Mouse (Mus musculus): ENCODE results near the gene Wdr3. TPM values are rescaled to one million over a fixed set of nuclear protein-coding genes. Genes with fewer than 3 reads are reported as not detected.

Gene Wdr3
- polyA plus RNA-seq, 1 experiment: 15.5 TPM

DNA sequence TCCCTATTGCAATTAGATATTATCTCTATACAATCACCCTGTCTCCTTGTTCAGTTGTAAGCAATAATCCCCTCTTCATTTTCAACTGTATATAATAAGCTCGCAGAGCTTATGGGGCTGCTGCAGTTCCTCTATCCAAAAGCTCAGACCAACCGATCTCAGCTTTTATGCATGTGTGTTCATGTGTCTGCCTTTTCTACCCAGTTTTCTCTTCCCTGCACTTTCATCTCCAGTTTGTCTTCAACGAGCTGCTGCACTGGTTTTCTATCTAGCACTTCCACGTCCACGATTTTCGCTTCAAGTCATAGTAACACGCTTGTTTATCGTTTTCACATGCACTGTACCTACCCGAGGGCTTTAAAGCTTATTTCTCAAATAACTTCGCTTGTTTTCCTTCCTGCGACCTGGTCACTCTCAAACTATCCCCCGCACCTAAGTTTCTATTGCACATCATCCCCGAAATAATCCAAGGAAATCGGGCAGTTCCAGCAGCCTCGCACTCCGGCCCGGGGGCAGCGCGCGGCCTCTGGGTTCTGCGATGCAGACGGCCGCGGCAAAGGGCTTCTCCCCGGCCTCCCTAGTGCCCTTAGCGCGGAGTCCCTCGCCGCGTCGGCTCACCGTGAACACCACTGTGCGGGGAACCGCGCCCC, 417 bp downstream of the Wdr3 start:
- Histone ChIP-seq H3K4me1 (ENCODE audit: control insufficient read depth, insufficient read depth, low read length) (peaks cover 3% of the 10 kb centered on the region), H3K4me3 (replicated peaks; ENCODE audit: extremely low read depth, low read depth, low read length) (peak overlapping the region; percentile 79)
- TF ChIP-seq POLR2A (IDR thresholded peaks at IDR 0.05; ENCODE audit: borderline replicate concordance, extremely low read depth, low read depth, low read length) (no peak), CTCF (IDR thresholded peaks at IDR 0.05; ENCODE audit: insufficient read depth, low read length) (no peak)
- no peak for DNase-seq
- WGBS: under 1% methylated on average over 35 of the region's 35 CpGs

DNA sequence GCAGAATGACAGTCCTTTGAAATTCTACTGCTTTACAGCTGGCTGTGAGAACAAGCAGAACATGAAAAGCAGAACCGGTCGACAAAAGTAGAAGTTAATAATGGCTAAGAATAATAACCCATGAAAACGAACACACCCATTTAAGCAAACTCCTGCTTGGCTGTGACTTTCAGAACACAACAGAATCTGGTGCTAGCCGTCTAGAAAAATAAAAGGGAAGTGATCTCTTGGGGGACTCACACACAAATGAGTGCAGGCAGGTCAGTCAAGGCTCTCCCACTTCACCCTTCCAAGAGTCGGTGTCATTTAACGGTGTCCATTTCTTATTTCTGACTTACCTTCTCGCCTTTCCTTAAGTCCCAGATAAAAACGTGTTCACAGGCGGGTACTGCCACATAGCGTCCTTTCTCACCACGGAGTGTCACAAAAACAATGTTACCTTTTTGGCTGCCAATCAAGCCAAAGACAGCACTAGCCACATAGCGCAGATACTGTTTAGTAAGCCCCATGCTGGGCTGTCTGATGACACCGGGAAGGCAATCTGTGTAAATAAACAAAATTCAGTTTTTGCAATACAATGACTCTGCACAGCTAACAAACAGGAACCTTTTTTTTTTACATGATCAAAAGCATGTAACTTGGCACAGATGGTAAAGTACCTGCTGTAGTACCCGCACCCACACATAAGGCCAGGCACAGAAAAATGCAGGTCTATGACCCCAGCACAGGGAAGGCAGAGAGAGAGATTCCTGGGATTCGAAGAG, 1.3 kb downstream of the Wdr3 start:
- H3K4me1 ChIP-seq (ENCODE audit: control insufficient read depth, insufficient read depth, low read length): peaks cover 3% of the 10 kb centered on the region
- 78% methylated on average over 15 of the region's 15 CpGs for WGBS
- H3K4me3 ChIP-seq (replicated peaks; ENCODE audit: extremely low read depth, low read depth, low read length): no peak overlapping the region
- DNase-seq: no peak
- TF ChIP-seq CTCF (IDR thresholded peaks at IDR 0.05; ENCODE audit: insufficient read depth, low read length) (no peak), POLR2A (IDR thresholded peaks at IDR 0.05; ENCODE audit: borderline replicate concordance, extremely low read depth, low read depth, low read length) (no peak)

DNA sequence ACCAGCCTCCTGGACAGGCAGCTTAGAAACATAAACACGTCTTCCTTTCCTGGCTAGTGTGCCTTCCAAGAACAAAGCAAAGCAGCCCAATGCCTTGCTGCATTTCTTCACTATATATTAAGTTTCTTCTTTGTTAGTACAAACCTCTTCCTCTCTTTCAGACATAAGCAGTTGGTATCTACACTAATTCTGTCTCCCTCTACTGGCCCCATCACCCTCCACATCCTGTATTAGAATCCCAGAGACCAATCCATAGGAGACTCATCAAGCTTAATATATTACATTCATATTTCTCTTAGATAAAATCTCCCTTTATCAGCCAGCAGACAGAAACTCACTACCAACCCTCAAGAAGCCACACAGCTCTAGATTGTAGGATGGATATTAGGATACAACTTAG, 39.8 kb downstream of the Wdr3 start:
- Histone ChIP-seq H3K4me1 (ENCODE audit: control insufficient read depth, insufficient read depth, low read length) (no peaks in the 10 kb centered on the region), H3K4me3 (replicated peaks; ENCODE audit: extremely low read depth, low read depth, low read length) (no peak overlapping the region)
- WGBS: 32% methylated on average over 1 of the region's 1 CpGs
- TF ChIP-seq CTCF (IDR thresholded peaks at IDR 0.05; ENCODE audit: insufficient read depth, low read length) (no peak), POLR2A (IDR thresholded peaks at IDR 0.05; ENCODE audit: borderline replicate concordance, extremely low read depth, low read depth, low read length) (no peak)
- no peak for DNase-seq

DNA sequence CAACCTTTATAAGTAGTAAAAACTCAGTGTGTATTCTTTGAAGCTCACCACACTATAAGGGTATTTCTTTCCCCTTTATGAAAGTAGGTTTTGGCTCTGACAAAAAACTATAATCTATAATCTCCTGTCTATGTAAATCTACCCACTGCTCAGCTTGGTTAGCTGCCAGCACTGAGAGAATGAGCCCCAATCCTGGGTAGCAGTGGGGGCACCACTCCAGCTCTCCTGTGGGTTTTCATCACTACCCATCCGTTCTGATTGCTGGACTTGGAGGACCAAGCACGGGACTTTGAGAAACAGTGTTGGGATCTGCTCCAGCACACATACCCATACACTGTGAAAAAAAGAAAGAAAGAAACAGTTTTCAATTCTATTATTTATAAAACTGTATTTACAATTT, 40.2 kb downstream of the Wdr3 start:
- TF ChIP-seq POLR2A (IDR thresholded peaks at IDR 0.05; ENCODE audit: borderline replicate concordance, extremely low read depth, low read depth, low read length) (no peak), CTCF (IDR thresholded peaks at IDR 0.05; ENCODE audit: insufficient read depth, low read length) (no peak)
- WGBS: 59% methylated on average over 2 of the region's 2 CpGs
- no peak for DNase-seq

DNA sequence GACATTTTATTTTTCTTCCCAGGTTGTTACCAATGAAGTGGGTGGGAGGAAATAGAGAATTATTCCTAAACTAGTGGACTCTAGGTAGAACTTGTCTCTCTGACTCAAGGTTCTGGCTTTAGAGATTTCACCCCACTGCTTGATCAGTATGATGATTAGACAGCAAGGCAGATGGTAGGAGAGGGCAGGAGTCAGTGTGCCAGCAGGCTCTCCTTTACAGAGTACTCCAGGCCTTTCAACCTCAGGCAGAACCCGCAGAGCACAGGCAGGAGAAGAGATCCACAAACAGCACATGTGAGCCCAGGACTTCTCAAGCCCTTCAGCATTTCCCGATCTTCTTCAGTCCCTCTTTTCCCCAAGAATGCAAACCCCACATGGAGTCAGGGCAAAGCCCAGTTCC, 43.5 kb downstream of the Wdr3 start:
- DNase-seq: no peak
- 65% methylated on average over 2 of the region's 2 CpGs for WGBS
- TF ChIP-seq CTCF (IDR thresholded peaks at IDR 0.05; ENCODE audit: insufficient read depth, low read length): no peak
- no peak for TF ChIP-seq POLR2A (IDR thresholded peaks at IDR 0.05; ENCODE audit: borderline replicate concordance, extremely low read depth, low read depth, low read length)
- H3K4me1 ChIP-seq (ENCODE audit: control insufficient read depth, insufficient read depth, low read length): no peaks in the 10 kb centered on the region
- no peak overlapping the region for H3K4me3 ChIP-seq (replicated peaks; ENCODE audit: extremely low read depth, low read depth, low read length)

More for the DNA sequence above, 40.2 kb downstream of the Wdr3 start:
- Histone ChIP-seq H3K4me3 (replicated peaks; ENCODE audit: extremely low read depth, low read depth, low read length) (no peak overlapping the region), H3K4me1 (ENCODE audit: control insufficient read depth, insufficient read depth, low read length) (no peaks in the 10 kb centered on the region)

DNA sequence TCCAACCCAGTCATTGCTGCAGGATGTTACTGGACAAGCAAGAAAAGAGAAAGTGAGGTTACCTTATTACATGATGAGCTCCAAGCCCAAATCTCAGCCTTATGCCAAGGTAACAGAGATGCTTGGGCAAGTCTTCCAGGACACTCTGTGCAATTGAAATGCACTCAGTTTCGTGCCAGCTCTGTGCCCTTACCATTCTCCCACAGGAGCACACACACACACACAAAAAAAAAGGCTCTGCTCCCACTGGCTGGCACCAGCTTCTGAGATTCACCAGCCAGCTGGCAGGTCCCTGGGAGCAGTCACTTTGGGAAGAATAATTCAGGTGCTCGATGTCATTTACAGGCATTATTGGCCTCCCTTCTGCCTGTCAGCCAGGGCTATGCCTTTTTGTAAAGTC, 55.5 kb downstream of the Wdr3 start:
- WGBS: 77% methylated on average over 2 of the region's 2 CpGs
- TF ChIP-seq CTCF (IDR thresholded peaks at IDR 0.05; ENCODE audit: insufficient read depth, low read length) (no peak), POLR2A (IDR thresholded peaks at IDR 0.05; ENCODE audit: borderline replicate concordance, extremely low read depth, low read depth, low read length) (no peak)
- H3K4me3 ChIP-seq (replicated peaks; ENCODE audit: extremely low read depth, low read depth, low read length): no peak overlapping the region
- DNase-seq: no peak
- H3K4me1 ChIP-seq (ENCODE audit: control insufficient read depth, insufficient read depth, low read length): no peaks in the 10 kb centered on the region

DNA sequence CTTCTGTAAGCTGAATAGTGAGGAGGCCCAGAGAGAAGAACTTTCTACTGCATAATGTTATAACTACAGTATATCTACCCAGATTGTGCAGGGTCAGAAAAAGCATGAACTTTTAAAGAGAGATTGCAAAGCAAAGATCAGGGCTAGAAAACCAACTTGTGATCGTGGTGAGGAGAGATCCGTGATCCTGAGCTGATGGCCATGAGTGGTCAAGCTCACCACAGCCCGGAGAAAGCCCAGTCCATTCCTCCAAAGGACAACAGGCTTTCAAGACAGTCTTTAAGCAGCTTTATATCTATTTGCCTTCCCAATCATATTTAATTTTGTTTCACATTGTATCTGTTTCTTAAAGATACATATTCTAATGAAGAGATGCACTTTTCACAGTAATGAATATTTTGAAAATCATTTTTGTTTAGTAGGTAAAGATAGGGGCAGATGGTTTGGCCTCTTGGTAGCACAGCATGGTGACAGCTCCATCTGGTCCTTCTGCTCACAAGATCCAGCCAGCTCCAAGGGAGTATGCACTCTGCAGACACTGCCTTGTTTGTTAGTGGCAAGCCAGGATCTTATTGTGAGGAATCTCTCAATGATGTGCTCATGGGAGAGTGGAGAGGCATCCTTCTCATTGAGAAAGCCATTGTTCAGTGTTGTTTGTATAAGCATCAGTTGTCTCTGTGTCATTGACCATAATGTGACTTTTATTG, 59.7 kb downstream of the Wdr3 start:
- Histone ChIP-seq H3K4me1 (ENCODE audit: control insufficient read depth, insufficient read depth, low read length) (no peaks in the 10 kb centered on the region), H3K4me3 (replicated peaks; ENCODE audit: extremely low read depth, low read depth, low read length) (no peak overlapping the region)
- DNase-seq: no peak
- 82% methylated on average over 3 of the region's 3 CpGs for WGBS
- no peak for TF ChIP-seq CTCF (IDR thresholded peaks at IDR 0.05; ENCODE audit: insufficient read depth, low read length)
- no peak for TF ChIP-seq POLR2A (IDR thresholded peaks at IDR 0.05; ENCODE audit: borderline replicate concordance, extremely low read depth, low read depth, low read length)

Other genes starting within 250 kb of the Wdr3 start
- gene Gdap2, start within 50 bp of the Wdr3 start, polyA plus RNA-seq (2012; rRNA removed): 10.8 and 14.7 TPM in 2 replicates

Data from lung, adult 2 months (tissue).